Mouse (Mus musculus): ENCODE data around the gene Cog1. TPM values are rescaled to one million over a fixed set of nuclear protein-coding genes. Genes with fewer than 3 reads are reported as not detected.

Gene Cog1
- polyA plus RNA-seq, 1 experiment from 2014 or later = 40.1 TPM

DNA sequence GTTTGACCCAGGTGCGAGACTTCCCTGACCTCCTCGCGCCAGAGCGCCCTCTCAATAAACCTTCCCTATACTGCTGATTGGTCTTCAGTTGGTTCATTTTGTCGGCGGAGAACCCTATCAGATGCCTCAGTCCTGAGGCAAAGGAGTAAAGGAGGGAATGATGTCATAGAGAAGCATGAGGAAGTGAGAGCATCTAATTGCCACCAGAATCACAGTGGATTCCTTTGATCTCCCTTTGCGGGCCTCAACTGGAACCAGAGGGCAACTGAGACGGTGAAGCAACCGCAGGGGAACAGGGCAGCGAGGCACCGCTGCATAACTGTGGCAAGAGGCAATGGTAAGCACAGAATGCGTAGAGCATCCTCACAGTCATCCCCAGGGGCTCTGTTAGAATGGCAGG, 10.3 kb upstream of the Cog1 start:
- H3K27ac ChIP-seq (replicated peaks; ENCODE audit: low read depth, low read length) = no peak overlapping the region
- no peaks in the 10 kb centered on the region for H3K36me3 ChIP-seq (ENCODE audit: control insufficient read depth, insufficient read depth, low read length)
- H3K4me3 ChIP-seq (replicated peaks; ENCODE audit: low read depth, low read length) = no peak overlapping the region
- DNase-seq (no peak), ATAC-seq (ENCODE audit: low FRiP score, low TSS enrichment) (no peak)
- H3K4me1 ChIP-seq (ENCODE audit: control insufficient read depth, insufficient read depth, low read length) = no peaks in the 10 kb centered on the region
- 96% methylated on average over 12 of the region's 12 CpGs for WGBS
- H3K9ac ChIP-seq (replicated peaks; ENCODE audit: low read length) = no peak overlapping the region
- no peaks in the 10 kb centered on the region for H3K27me3 ChIP-seq (ENCODE audit: control insufficient read depth, insufficient read depth, low read length)
- H3K9me3 ChIP-seq (ENCODE audit: control insufficient read depth, low read length) = 0 out of 2 replicates have a peak, but pooled peaks cover 3% of the 10 kb centered on the region
- H3K4me2 ChIP-seq (ENCODE audit: low read length) = no peak overlapping the region

DNA sequence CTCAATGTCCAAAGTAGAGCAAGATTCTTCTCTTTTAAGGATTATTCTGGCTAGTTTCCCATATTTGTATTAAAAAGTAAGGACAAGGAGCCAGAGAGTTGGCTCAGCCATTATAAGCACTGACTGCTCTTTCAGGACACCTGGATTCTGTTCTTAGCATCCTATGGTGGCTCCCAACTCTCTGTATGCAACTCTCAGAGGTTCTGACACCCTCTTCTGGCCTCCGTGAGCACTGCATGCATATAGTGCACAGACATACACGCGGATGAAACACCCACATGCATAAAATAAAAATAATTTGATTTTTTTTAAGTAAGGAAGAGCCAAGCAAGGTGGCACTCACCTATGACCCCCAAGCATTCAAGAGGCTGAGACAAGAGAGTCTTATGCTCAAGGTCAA, 3.8 kb upstream of the Cog1 start:
- no peak overlapping the region for H3K9ac ChIP-seq (replicated peaks; ENCODE audit: low read length)
- no peaks in the 10 kb centered on the region for H3K9me3 ChIP-seq (ENCODE audit: control insufficient read depth, low read length)
- H3K27me3 ChIP-seq (ENCODE audit: control insufficient read depth, insufficient read depth, low read length) = no peaks in the 10 kb centered on the region
- no peak overlapping the region for H3K4me3 ChIP-seq (replicated peaks; ENCODE audit: low read depth, low read length)
- H3K4me1 ChIP-seq (ENCODE audit: control insufficient read depth, insufficient read depth, low read length) = no peaks in the 10 kb centered on the region
- 83% methylated on average over 3 of the region's 3 CpGs for WGBS
- DNase-seq = no peak
- H3K4me2 ChIP-seq (ENCODE audit: low read length) = no peak overlapping the region
- H3K36me3 ChIP-seq (ENCODE audit: control insufficient read depth, insufficient read depth, low read length) = no peaks in the 10 kb centered on the region
- ATAC-seq (ENCODE audit: low FRiP score, low TSS enrichment) = no peak
- no peak overlapping the region for H3K27ac ChIP-seq (replicated peaks; ENCODE audit: low read depth, low read length)

DNA sequence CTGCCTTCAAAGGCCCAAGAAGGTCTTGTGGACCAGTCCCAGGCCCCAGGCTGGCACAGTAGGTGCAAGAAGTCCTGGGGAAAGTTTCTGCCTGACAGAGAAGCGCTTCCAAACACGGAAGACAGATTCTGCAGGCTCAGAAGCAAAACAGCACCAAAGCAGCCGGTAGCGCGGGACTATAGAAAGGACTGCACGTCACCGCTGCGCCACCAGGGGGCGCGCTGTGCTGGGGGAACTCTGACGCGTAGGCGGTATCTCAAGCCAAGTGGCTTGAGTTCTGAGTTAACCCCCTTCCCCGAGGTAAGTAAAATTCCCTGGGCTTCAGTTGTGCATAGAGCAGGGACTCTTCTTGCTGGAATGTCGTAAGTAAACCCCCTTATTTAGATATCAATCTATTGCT, 817 bp upstream of the Cog1 start:
- no peaks in the 10 kb centered on the region for H3K27me3 ChIP-seq (ENCODE audit: control insufficient read depth, insufficient read depth, low read length)
- H3K9me3 ChIP-seq (ENCODE audit: control insufficient read depth, low read length) = no peaks in the 10 kb centered on the region
- H3K4me2 ChIP-seq (ENCODE audit: low read length) = no peak overlapping the region; the same call in 1 of the 2 replicates
- H3K9ac ChIP-seq (replicated peaks; ENCODE audit: low read length) = no peak overlapping the region; the same call in 1 of the 2 replicates
- ATAC-seq (ENCODE audit: low FRiP score, low TSS enrichment) (no peak), DNase-seq (peak; percentile 88)
- WGBS = 4% methylated on average over 15 of the region's 15 CpGs
- H3K4me3 ChIP-seq (replicated peaks; ENCODE audit: low read depth, low read length) = no peak overlapping the region
- H3K36me3 ChIP-seq (ENCODE audit: control insufficient read depth, insufficient read depth, low read length) = peaks cover 16% of the 10 kb centered on the region
- no peak overlapping the region for H3K27ac ChIP-seq (replicated peaks; ENCODE audit: low read depth, low read length)
- H3K4me1 ChIP-seq (ENCODE audit: control insufficient read depth, insufficient read depth, low read length) = peaks cover 9% of the 10 kb centered on the region

DNA sequence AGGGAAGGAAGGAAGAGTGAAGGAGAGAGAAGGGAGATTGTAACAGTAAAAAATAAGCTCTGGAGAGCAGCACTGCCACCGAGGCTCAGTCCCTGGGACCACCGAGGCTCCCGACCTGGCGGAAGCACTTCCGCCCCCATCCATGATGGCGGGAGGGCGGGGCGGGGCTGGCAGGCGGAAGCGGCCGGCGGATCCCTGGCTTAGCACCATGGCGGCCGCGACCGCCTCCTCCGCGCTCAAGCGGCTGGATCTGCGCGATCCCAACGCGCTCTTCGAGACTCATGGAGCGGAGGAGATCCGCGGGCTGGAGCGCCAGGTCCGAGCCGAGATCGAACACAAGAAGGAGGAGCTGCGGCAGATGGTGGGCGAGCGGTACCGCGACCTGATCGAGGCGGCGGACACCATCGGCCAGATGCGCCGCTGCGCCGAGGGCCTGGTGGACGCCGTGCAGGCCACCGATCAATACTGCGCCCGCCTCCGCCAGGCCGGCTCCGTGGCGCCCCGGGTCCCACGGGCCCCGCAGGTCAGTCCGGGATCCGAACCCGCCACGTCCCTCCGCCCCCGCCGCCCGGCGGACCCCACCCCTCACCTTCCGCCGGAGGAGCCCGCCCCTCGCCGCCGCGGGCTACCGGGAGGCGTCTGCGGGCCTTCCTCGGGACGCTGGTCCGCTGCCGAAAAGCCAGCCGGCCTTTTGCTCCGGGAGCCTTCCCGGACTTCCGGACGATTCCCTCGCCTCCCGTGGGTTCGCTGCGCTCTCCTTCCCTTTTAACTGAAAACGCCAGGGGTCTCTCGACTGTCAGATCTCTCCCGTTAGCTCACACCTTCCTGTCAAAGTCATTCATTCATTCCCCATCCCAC, 613 bp downstream of the Cog1 start, which contains the start of gene Slc39a11:
Gene Slc39a11, minus strand, starts transcription at position 727 of the 858 bp plus-strand sequence.
- no peaks in the 10 kb centered on the region for H3K9me3 ChIP-seq (ENCODE audit: control insufficient read depth, low read length)
- DNase-seq = peak; percentile 90
- H3K36me3 ChIP-seq (ENCODE audit: control insufficient read depth, insufficient read depth, low read length) = peaks cover 30% of the 10 kb centered on the region
- H3K4me3 ChIP-seq (replicated peaks; ENCODE audit: low read depth, low read length) = peak within 1 kb of the TSS; percentile 92
- WGBS = under 1% methylated on average over 85 of the region's 91 CpGs
- peak; percentile 74 for ATAC-seq (ENCODE audit: low FRiP score, low TSS enrichment)
- H3K4me1 ChIP-seq (ENCODE audit: control insufficient read depth, insufficient read depth, low read length) = peaks cover 9% of the 10 kb centered on the region
- peak within 1 kb of the TSS; percentile 67 for H3K4me2 ChIP-seq (ENCODE audit: low read length)
- no peaks in the 10 kb centered on the region for H3K27me3 ChIP-seq (ENCODE audit: control insufficient read depth, insufficient read depth, low read length)
- H3K9ac ChIP-seq (replicated peaks; ENCODE audit: low read length) = peak within 1 kb of the TSS; percentile 96
- H3K27ac ChIP-seq (replicated peaks; ENCODE audit: low read depth, low read length) = peak within 1 kb of the TSS; percentile 92

DNA sequence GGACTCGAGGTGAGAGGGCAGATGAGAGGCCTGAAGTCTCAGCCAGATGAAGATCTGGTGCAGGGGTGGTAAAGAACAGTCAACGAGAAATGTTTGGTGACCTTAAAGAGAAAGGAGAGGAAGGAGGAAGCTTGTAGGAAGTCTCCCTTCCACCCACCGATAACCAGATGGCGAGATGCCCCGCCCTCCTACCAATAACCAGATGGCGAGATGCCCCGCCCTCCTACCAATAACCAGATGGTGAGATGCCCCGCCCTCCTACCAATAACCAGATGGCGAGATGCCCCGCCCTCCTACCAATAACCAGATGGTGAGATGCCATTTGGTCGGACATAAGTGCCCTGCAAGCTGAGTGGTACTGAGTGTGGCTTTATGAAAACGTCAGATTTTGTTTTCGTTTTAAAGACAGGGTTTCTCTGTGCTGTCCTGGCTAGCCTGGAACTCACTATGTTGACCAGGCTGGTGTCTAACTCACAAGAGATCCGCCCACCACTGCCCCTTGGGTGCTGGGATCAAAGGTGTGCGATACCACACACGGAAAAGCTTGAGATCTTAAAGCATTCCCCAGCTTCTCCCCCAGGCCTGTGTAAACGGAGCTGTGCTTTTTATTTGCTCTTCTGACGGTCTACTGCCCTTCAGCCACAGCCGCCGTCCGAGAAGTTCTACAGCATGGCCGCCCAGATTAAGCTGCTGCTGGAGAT, 2.4 kb downstream of the Cog1 start:
- no peak for DNase-seq
- 73% methylated on average over 22 of the region's 22 CpGs for WGBS
- Histone ChIP-seq H3K36me3 (ENCODE audit: control insufficient read depth, insufficient read depth, low read length) (peaks cover 48% of the 10 kb centered on the region), H3K4me3 (replicated peaks; ENCODE audit: low read depth, low read length) (no peak overlapping the region), H3K9ac (replicated peaks; ENCODE audit: low read length) (no peak overlapping the region), H3K4me2 (ENCODE audit: low read length) (peak overlapping the region; percentile 67), H3K27ac (replicated peaks; ENCODE audit: low read depth, low read length) (no peak overlapping the region), H3K9me3 (ENCODE audit: control insufficient read depth, low read length) (no peaks in the 10 kb centered on the region), H3K4me1 (ENCODE audit: control insufficient read depth, insufficient read depth, low read length) (peaks cover 9% of the 10 kb centered on the region), H3K27me3 (ENCODE audit: control insufficient read depth, insufficient read depth, low read length) (no peaks in the 10 kb centered on the region)
- ATAC-seq (ENCODE audit: low FRiP score, low TSS enrichment) = no peak

DNA sequence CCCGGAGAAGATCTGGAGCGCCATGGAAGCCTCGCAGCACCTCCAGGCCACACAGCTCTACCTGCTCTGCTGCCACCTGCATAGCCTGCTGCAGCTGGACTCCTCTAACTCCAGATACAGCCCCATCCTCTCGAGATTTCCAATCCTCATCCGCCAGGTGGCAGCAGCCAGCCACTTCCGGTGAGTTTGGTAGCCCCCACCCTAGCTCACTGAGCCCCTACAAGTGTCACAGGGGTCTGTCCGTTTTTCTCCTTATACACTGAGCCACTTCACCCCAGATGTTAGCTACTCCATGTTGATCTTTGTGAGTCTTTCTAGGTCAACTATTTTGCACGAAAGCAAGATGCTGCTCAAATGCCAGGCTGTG, 2.9 kb downstream of the Cog1 start:
- DNase-seq = peak; percentile 80
- no peak overlapping the region for H3K9ac ChIP-seq (replicated peaks; ENCODE audit: low read length)
- H3K27me3 ChIP-seq (ENCODE audit: control insufficient read depth, insufficient read depth, low read length) = no peaks in the 10 kb centered on the region
- ATAC-seq (ENCODE audit: low FRiP score, low TSS enrichment) = 0 out of 2 replicates have a peak, but pooled peaks have one; percentile 9
- H3K9me3 ChIP-seq (ENCODE audit: control insufficient read depth, low read length) = no peaks in the 10 kb centered on the region
- H3K4me1 ChIP-seq (ENCODE audit: control insufficient read depth, insufficient read depth, low read length) = peaks cover 9% of the 10 kb centered on the region
- H3K36me3 ChIP-seq (ENCODE audit: control insufficient read depth, insufficient read depth, low read length) = peaks cover 53% of the 10 kb centered on the region
- WGBS = 41% methylated on average over 8 of the region's 8 CpGs
- no peak overlapping the region for H3K4me3 ChIP-seq (replicated peaks; ENCODE audit: low read depth, low read length)
- no peak overlapping the region for H3K27ac ChIP-seq (replicated peaks; ENCODE audit: low read depth, low read length)
- no peak overlapping the region for H3K4me2 ChIP-seq (ENCODE audit: low read length)

DNA sequence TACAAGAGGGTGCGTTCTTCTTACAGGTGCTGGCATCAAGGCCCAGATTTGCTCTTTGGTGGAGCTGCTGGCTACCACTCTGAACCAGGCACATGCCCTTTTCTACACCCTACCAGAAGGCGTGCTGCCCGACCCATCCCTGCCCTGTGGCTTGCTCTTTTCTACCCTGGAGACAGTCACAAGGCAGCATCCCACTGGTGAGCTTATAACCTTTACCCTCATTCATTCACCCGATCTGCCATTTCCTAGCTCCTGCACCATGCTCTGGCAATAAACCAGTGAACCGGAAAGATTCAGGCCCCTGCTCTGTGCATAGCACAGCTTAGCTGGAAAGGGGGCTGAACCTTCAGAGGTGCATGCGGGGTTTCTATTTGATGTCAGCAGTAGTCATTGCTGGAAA, 3.5 kb downstream of the Cog1 start:
- 89% methylated on average over 6 of the region's 6 CpGs for WGBS
- H3K36me3 ChIP-seq (ENCODE audit: control insufficient read depth, insufficient read depth, low read length) = peaks cover 60% of the 10 kb centered on the region
- H3K9me3 ChIP-seq (ENCODE audit: control insufficient read depth, low read length) = no peaks in the 10 kb centered on the region
- H3K27me3 ChIP-seq (ENCODE audit: control insufficient read depth, insufficient read depth, low read length) = no peaks in the 10 kb centered on the region
- H3K4me1 ChIP-seq (ENCODE audit: control insufficient read depth, insufficient read depth, low read length) = peaks cover 9% of the 10 kb centered on the region
- no peak overlapping the region for H3K4me3 ChIP-seq (replicated peaks; ENCODE audit: low read depth, low read length)
- H3K9ac ChIP-seq (replicated peaks; ENCODE audit: low read length) = no peak overlapping the region
- DNase-seq (no peak), ATAC-seq (ENCODE audit: low FRiP score, low TSS enrichment) (no peak)
- no peak overlapping the region for H3K27ac ChIP-seq (replicated peaks; ENCODE audit: low read depth, low read length)
- H3K4me2 ChIP-seq (ENCODE audit: low read length) = no peak overlapping the region

DNA sequence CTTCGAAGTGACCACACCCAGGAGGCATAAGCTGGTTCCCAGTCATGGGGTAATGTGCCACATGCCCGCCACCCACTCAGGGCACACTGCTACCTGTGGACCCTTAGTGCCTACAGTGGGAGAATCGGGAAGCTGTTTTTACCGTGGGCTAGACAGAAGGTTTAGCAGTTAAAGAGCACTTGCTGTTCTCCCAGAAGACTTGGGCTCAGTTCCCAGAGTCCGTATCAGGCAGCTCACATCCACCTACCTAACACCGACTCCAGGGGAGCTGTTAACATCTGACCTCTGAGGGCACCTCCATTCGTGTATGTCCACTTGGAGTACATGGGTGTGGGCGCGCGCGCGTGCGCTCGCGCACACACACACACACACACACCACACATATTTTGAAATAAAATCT, 5.1 kb downstream of the Cog1 start:
- no peaks in the 10 kb centered on the region for H3K27me3 ChIP-seq (ENCODE audit: control insufficient read depth, insufficient read depth, low read length)
- no peak for DNase-seq
- no peak overlapping the region for H3K9ac ChIP-seq (replicated peaks; ENCODE audit: low read length)
- H3K4me2 ChIP-seq (ENCODE audit: low read length) = no peak overlapping the region
- peaks cover 9% of the 10 kb centered on the region for H3K4me1 ChIP-seq (ENCODE audit: control insufficient read depth, insufficient read depth, low read length)
- no peak overlapping the region for H3K27ac ChIP-seq (replicated peaks; ENCODE audit: low read depth, low read length)
- H3K36me3 ChIP-seq (ENCODE audit: control insufficient read depth, insufficient read depth, low read length) = peaks cover 75% of the 10 kb centered on the region
- H3K9me3 ChIP-seq (ENCODE audit: control insufficient read depth, low read length) = no peaks in the 10 kb centered on the region
- ATAC-seq (ENCODE audit: low FRiP score, low TSS enrichment) = no peak
- WGBS = 95% methylated on average over 15 of the region's 15 CpGs
- no peak overlapping the region for H3K4me3 ChIP-seq (replicated peaks; ENCODE audit: low read depth, low read length)
